Comparison of ENCODE assay signal across 8 mouse cellular contexts in genomic region chr12:4037511-4037910, GRCm38 (mm10). TPM values are rescaled to one million over a fixed set of nuclear protein-coding genes. Genes with fewer than 3 reads are reported as not detected.
A peak's percentile ranks its signal among the peaks of the same experiment; 100 is the strongest.
DNase-seq lines count a peak whose midpoint lies in the region; ATAC-seq and TF ChIP-seq lines count a peak whose summit lies in the region.

No protein-coding gene starts in this region.

- no peak overlapping the region for H3K27ac ChIP-seq in kidney, embryonic 16.5 days (ENCODE audit: low read length)
- no peak overlapping the region for H3K27ac ChIP-seq in kidney, adult 2 months (ENCODE audit: insufficient read depth, low read depth, low read length)
- H3K27ac ChIP-seq in embryonic facial prominence, embryonic 13.5 days, result no peak overlapping the region
- H3K27ac ChIP-seq in hindbrain, embryonic 14.5 days, result peak overlapping the region; percentile 87
- peak overlapping the region; percentile 74; the same call in 1 of the 2 replicates for H3K27ac ChIP-seq in midbrain, postnatal 0 days (ENCODE audit: low read depth, low read length)

- H3K27me3 ChIP-seq in kidney, embryonic 16.5 days (ENCODE audit: insufficient read depth, low read length), result peaks cover 11% of the 10 kb centered on the region; the same call in 1 of the 2 replicates
- no peaks in the 10 kb centered on the region; the same call in 1 of the 2 replicates for H3K27me3 ChIP-seq in kidney, adult 2 months (replicated peaks; ENCODE audit: control insufficient read depth, insufficient read depth, low read length)
- peaks cover 32% of the 10 kb centered on the region for H3K27me3 ChIP-seq in embryonic facial prominence, embryonic 13.5 days
- no peaks in the 10 kb centered on the region for H3K27me3 ChIP-seq in hindbrain, embryonic 14.5 days (ENCODE audit: control insufficient read depth, insufficient read depth, low read length)
- H3K27me3 ChIP-seq in midbrain, postnatal 0 days (ENCODE audit: insufficient read depth, low read length), result no peaks in the 10 kb centered on the region

- no peak for ATAC-seq in kidney, embryonic 16.5 days (ENCODE audit: low FRiP score, low TSS enrichment)
- no peak for ATAC-seq in embryonic facial prominence, embryonic 13.5 days (ENCODE audit: insufficient number of reproducible peaks, insufficient read depth, low FRiP score, low TSS enrichment, low read depth)
- ATAC-seq in hindbrain, embryonic 14.5 days (ENCODE audit: low FRiP score), result peak; percentile 3; the same call in 1 of the 2 replicates
- no peak for ATAC-seq in midbrain, postnatal 0 days (ENCODE audit: low FRiP score)

- H3K4me3 ChIP-seq in kidney, embryonic 16.5 days (ENCODE audit: low read length), result peak overlapping the region; percentile 68
- no peak overlapping the region; the same call in 1 of the 2 replicates for H3K4me3 ChIP-seq in kidney, adult 2 months (ENCODE audit: insufficient read depth, low read depth, low read length)
- H3K4me3 ChIP-seq in embryonic facial prominence, embryonic 13.5 days, result peak overlapping the region; percentile 72
- peak overlapping the region; percentile 93 for H3K4me3 ChIP-seq in hindbrain, embryonic 14.5 days (replicated peaks; ENCODE audit: low read length)
- H3K4me3 ChIP-seq in midbrain, postnatal 0 days (ENCODE audit: low read depth, low read length), result peak overlapping the region; percentile 88

- no peak for DNase-seq in kidney, adult 2 months
- no peak for DNase-seq in hindbrain, embryonic 14.5 days (ENCODE audit: low spot score)
- no peak for DNase-seq in midbrain, postnatal 0 days (ENCODE audit: low spot score)
- no peak for DNase-seq in ovary, postnatal 14 days (ENCODE audit: low spot score)
- DNase-seq in embryo, embryonic 10.5 days (ENCODE audit: low spot score), result no peak
- DNase-seq in c-Kit-positive CD71-positive TER-119-positive erythroid progenitor cells, embryonic 14.5 days (ENCODE audit: low spot score), result no peak

- H3K9me3 ChIP-seq in kidney, embryonic 16.5 days (ENCODE audit: low read length), result no peaks in the 10 kb centered on the region
- no peaks in the 10 kb centered on the region for H3K9me3 ChIP-seq in embryonic facial prominence, embryonic 13.5 days
- H3K9me3 ChIP-seq in hindbrain, embryonic 14.5 days (ENCODE audit: control insufficient read depth, low read length), result no peaks in the 10 kb centered on the region
- no peaks in the 10 kb centered on the region for H3K9me3 ChIP-seq in midbrain, postnatal 0 days (ENCODE audit: low read length)

- TF ChIP-seq CTCF in kidney, adult 2 months (conservative IDR thresholded peaks at IDR 0.05; ENCODE audit: insufficient read depth, insufficient read length, low read depth, low read length), result no peak
- no peak for TF ChIP-seq CTCF in midbrain, postnatal 0 days (IDR thresholded peaks at IDR 0.05)

- TF ChIP-seq POLR2A in kidney, adult 2 months (IDR thresholded peaks at IDR 0.05; ENCODE audit: low read depth, low read length), result no peak

- H3K9ac ChIP-seq in kidney, embryonic 16.5 days (replicated peaks; ENCODE audit: low read length), result no peak overlapping the region
- peak overlapping the region; percentile 81; the same call in 1 of the 2 replicates for H3K9ac ChIP-seq in embryonic facial prominence, embryonic 13.5 days
- peak overlapping the region; percentile 95 for H3K9ac ChIP-seq in hindbrain, embryonic 14.5 days
- peak overlapping the region; percentile 82 for H3K9ac ChIP-seq in midbrain, postnatal 0 days (replicated peaks; ENCODE audit: low read length, poor library complexity, severe bottlenecking)

- no peaks in the 10 kb centered on the region for H3K36me3 ChIP-seq in kidney, embryonic 16.5 days (ENCODE audit: insufficient read depth, low read length)
- no peaks in the 10 kb centered on the region for H3K36me3 ChIP-seq in kidney, adult 2 months (ENCODE audit: control insufficient read depth, insufficient read depth, low read length)
- H3K36me3 ChIP-seq in embryonic facial prominence, embryonic 13.5 days, result no peaks in the 10 kb centered on the region
- H3K36me3 ChIP-seq in hindbrain, embryonic 14.5 days (replicated peaks; ENCODE audit: control insufficient read depth, insufficient read depth), result no peaks in the 10 kb centered on the region
- no peaks in the 10 kb centered on the region for H3K36me3 ChIP-seq in midbrain, postnatal 0 days (ENCODE audit: insufficient read depth, low read length)

- peak overlapping the region; percentile 98 for H3K4me2 ChIP-seq in kidney, embryonic 16.5 days (replicated peaks; ENCODE audit: low read depth, low read length)
- peak overlapping the region; percentile 94 for H3K4me2 ChIP-seq in embryonic facial prominence, embryonic 13.5 days
- H3K4me2 ChIP-seq in hindbrain, embryonic 14.5 days (replicated peaks), result peak overlapping the region; percentile 87
- peak overlapping the region; percentile 55 for H3K4me2 ChIP-seq in midbrain, postnatal 0 days (ENCODE audit: low read depth, low read length, poor library complexity, severe bottlenecking)

- H3K4me1 ChIP-seq in kidney, embryonic 16.5 days (ENCODE audit: insufficient read depth, low read length), result 0 out of 2 replicates have a peak, but pooled peaks cover 9% of the 10 kb centered on the region
- no peaks in the 10 kb centered on the region for H3K4me1 ChIP-seq in kidney, adult 2 months (ENCODE audit: control insufficient read depth, insufficient read depth, low read length)
- H3K4me1 ChIP-seq in embryonic facial prominence, embryonic 13.5 days, result peaks cover 18% of the 10 kb centered on the region
- peaks cover 16% of the 10 kb centered on the region for H3K4me1 ChIP-seq in hindbrain, embryonic 14.5 days (replicated peaks; ENCODE audit: control insufficient read depth, insufficient read depth, low read length)
- peaks cover 10% of the 10 kb centered on the region for H3K4me1 ChIP-seq in midbrain, postnatal 0 days (ENCODE audit: insufficient read depth, low read length)

- 33% methylated on average over 5 of the region's 5 CpGs for WGBS in kidney, embryonic 16.5 days
- WGBS in kidney, adult 2 months, result 45% methylated on average over 5 of the region's 5 CpGs
- 17% methylated on average over 5 of the region's 5 CpGs for WGBS in embryonic facial prominence, embryonic 13.5 days
- 25% methylated on average over 5 of the region's 5 CpGs for WGBS in hindbrain, embryonic 14.5 days
- WGBS in midbrain, postnatal 0 days, result 11% methylated on average over 5 of the region's 5 CpGs

RNA-seq across cellular contexts. Expression of gene Efr3b, which starts 1.2 kb away (rescaled TPM):
- 3.4 and 3.9 TPM in 2 replicates for polyA plus RNA-seq in kidney, embryonic 16.5 days (2015; fragmentation: Nextera tagmentation; extraction: Ambion mirVana)
- 1.6 and 2.1 TPM in 2 replicates for polyA plus RNA-seq in kidney, adult 2 months (2012; rRNA removed)
- polyA plus RNA-seq in embryonic facial prominence, embryonic 13.5 days (2015; fragmentation: Nextera tagmentation; extraction: Ambion mirVana), result 6.0 and 6.2 TPM in 2 replicates
- polyA plus RNA-seq in hindbrain, embryonic 14.5 days (2014; fragmentation: Nextera tagmentation; extraction: Ambion mirVana), result 35.9 and 36.7 TPM in 2 replicates
- total RNA-seq in midbrain, postnatal 0 days (2014; rRNA removed), result 111 and 117 TPM in 2 replicates
- polyA plus RNA-seq in midbrain, postnatal 0 days (2015; fragmentation: Nextera tagmentation; extraction: Ambion mirVana), result 30.1 and 32.8 TPM in 2 replicates

RNA-seq across cellular contexts. Expression of gene Dnajc27, which starts 44.9 kb away (rescaled TPM):
- polyA plus RNA-seq in kidney, embryonic 16.5 days (2015; fragmentation: Nextera tagmentation; extraction: Ambion mirVana), result 7.7 and 8.4 TPM in 2 replicates
- 3.8 and 4.3 TPM in 2 replicates for polyA plus RNA-seq in kidney, adult 2 months (2012; rRNA removed)
- 8.8 and 10.6 TPM in 2 replicates for polyA plus RNA-seq in embryonic facial prominence, embryonic 13.5 days (2015; fragmentation: Nextera tagmentation; extraction: Ambion mirVana)
- 21.8 and 23.7 TPM in 2 replicates for polyA plus RNA-seq in hindbrain, embryonic 14.5 days (2014; fragmentation: Nextera tagmentation; extraction: Ambion mirVana)
- 51.9 and 54.3 TPM in 2 replicates for total RNA-seq in midbrain, postnatal 0 days (2014; rRNA removed)
- polyA plus RNA-seq in midbrain, postnatal 0 days (2015; fragmentation: Nextera tagmentation; extraction: Ambion mirVana), result 26.1 and 28.0 TPM in 2 replicates

Comparison
In these comparisons a context has a peak if more than half of its experiments do, and no peak if none do; other contexts are left out.
1. H3K27ac ChIP-seq: peak in hindbrain, embryonic 14.5 days (single experiment) and midbrain, postnatal 0 days (single experiment); none in kidney, embryonic 16.5 days (single experiment), kidney, adult 2 months (single experiment) and embryonic facial prominence, embryonic 13.5 days (single experiment).
2. Peak in every context shown above with its lines, with median percentiles within 50 percentile points of each other: H3K4me2 ChIP-seq.